Mouse (Mus musculus) C2C12 (cell line): Measurements from ENCODE around the gene 9530053A07Rik.

Experiments
- CEBPB ChIP-seq: IDR thresholded peaks from one replicate; pipeline ENCODE4 v1.6.1; 2011; ENCODE audit warnings: low read depth, mild to moderate bottlenecking, control low read depth, moderate library complexity
- CTCF ChIP-seq: IDR thresholded peaks from one replicate; pipeline ENCODE4 v1.5.1; 2011; ENCODE audit not compliant: control insufficient read depth, insufficient read depth, insufficient read length
- MYOD1 ChIP-seq: IDR thresholded peaks from one replicate; pipeline ENCODE4 v1.6.1; 2011; ENCODE audit warnings: low read depth; ENCODE audit not compliant: control insufficient read depth, insufficient read length
- MYOG ChIP-seq: IDR thresholded peaks from one replicate; pipeline ENCODE4 v1.6.1; 2011; ENCODE audit not compliant: control insufficient read depth, insufficient read length; ENCODE audit errors: extremely low read depth
- USF1 ChIP-seq: IDR thresholded peaks from one replicate; pipeline ENCODE4 v1.6.1; 2011; ENCODE audit warnings: low read depth, mild to moderate bottlenecking, control low read depth, moderate library complexity

GRCm38 (mm10) chr7:28208988-28209508, 79.8 kb downstream of the 9530053A07Rik start:
- no peak for TF ChIP-seq CTCF
- TF ChIP-seq USF1, result peak; percentile 67
- TF ChIP-seq MYOD1, result no peak
- TF ChIP-seq CEBPB, result no peak
- no peak for TF ChIP-seq MYOG
